Mouse (Mus musculus) neural tube, embryonic 15.5 days (tissue): ENCODE data around the gene Kcne2. TPM values are rescaled to one million over a fixed set of nuclear protein-coding genes. Genes with fewer than 3 reads are reported as not detected.
A peak's percentile ranks its signal among the peaks of the same experiment; 100 is the strongest.

Source experiments
- ATAC-seq: fragments of 200-750 bp; cut with Nextera tagmentation; 2 replicates; pipeline ENCODE4 v1.8.0; 2017; ENCODE audit warnings: mild to moderate bottlenecking, moderate TSS enrichment, moderate library complexity; ENCODE audit not compliant: low FRiP score
- H3K27ac ChIP-seq: fragments of 300-500 bp; sonication (generic); replicated peaks from 2 replicates; pipeline ENCODE4 v1.5.1; 2015; ENCODE audit warnings: mild to moderate bottlenecking, inconsistent platforms
- H3K27me3 ChIP-seq: fragments of 300-500 bp; sonication (generic); replicated peaks from 2 replicates; pipeline ENCODE4 v1.6.1; 2015; ENCODE audit warnings: inconsistent platforms
- H3K36me3 ChIP-seq: fragments of 300-500 bp; sonication (generic); 2 replicates; pipeline ENCODE4 v1.6.1; 2015; ENCODE audit warnings: inconsistent platforms
- H3K4me1 ChIP-seq: fragments of 300-500 bp; sonication (generic); 2 replicates; pipeline ENCODE4 v1.6.1; 2015; ENCODE audit warnings: inconsistent platforms
- H3K4me2 ChIP-seq: fragments of 300-500 bp; sonication (generic); 2 replicates; pipeline ENCODE4 v1.6.1; 2015; ENCODE audit warnings: inconsistent platforms, mild to moderate bottlenecking, moderate library complexity
- H3K4me3 ChIP-seq: fragments of 300-500 bp; sonication (generic); replicated peaks from 2 replicates; pipeline ENCODE4 v1.5.1; 2015; ENCODE audit warnings: mild to moderate bottlenecking, inconsistent platforms
- H3K9ac ChIP-seq: fragments of 300-500 bp; sonication (generic); replicated peaks from 2 replicates; pipeline ENCODE4 v1.6.1; 2015; ENCODE audit warnings: mild to moderate bottlenecking, inconsistent platforms
- H3K9me3 ChIP-seq: fragments of 300-500 bp; sonication (generic); replicated peaks from 2 replicates; pipeline ENCODE4 v1.6.1; 2016; ENCODE audit warnings: inconsistent platforms
- WGBS: fragments of 180-500 bp; shearing (Covaris S2); methylation state at CpG from one replicate; pipeline ENCODE4 v1.1.7; 2015; ENCODE audit warnings: mixed read lengths; 5-methylcytosine and 5-hydroxymethylcytosine counted together
- polyA plus RNA-seq: library from polyadenylated mRNA; unstranded; fragments of >200 nt; fragmentation: Nextera tagmentation; extraction: Ambion mirVana; gene quantifications from 2 replicates; pipeline ENCODE4 v1.2.1, GENCODE M21; 2015

The Kcne2 gene
- polyA plus RNA-seq, 1 experiment from 2014 or later = 0.29 TPM

GRCm38 (mm10) chr16:92288778-92289177 lies 3.4 kb upstream of the Kcne2 start:
- H3K4me2 ChIP-seq = no peak overlapping the region
- no peak overlapping the region for H3K27ac ChIP-seq
- no peaks in the 10 kb centered on the region for H3K36me3 ChIP-seq
- no peaks in the 10 kb centered on the region for H3K9me3 ChIP-seq
- WGBS = 86% methylated on average over 9 of the region's 9 CpGs
- H3K4me1 ChIP-seq = no peaks in the 10 kb centered on the region
- no peak overlapping the region for H3K9ac ChIP-seq
- ATAC-seq = peak; percentile 35; the same call in 1 of the 2 replicates
- no peaks in the 10 kb centered on the region for H3K27me3 ChIP-seq
- H3K4me3 ChIP-seq = no peak overlapping the region

- ATAC-seq = no peak
- no peaks in the 10 kb centered on the region for H3K27me3 ChIP-seq
These were observed 2.1 kb upstream of the Kcne2 start for GRCm38 (mm10) chr16:92290045-92290444.

GRCm38 (mm10) chr16:92294267-92294970 lies 2.2 kb downstream of the Kcne2 start:
- Histone ChIP-seq H3K36me3 (no peaks in the 10 kb centered on the region), H3K27ac (no peak overlapping the region), H3K9me3 (no peaks in the 10 kb centered on the region), H3K4me1 (no peaks in the 10 kb centered on the region), H3K9ac (no peak overlapping the region), H3K4me3 (no peak overlapping the region), H3K27me3 (no peaks in the 10 kb centered on the region), H3K4me2 (no peak overlapping the region)
- no peak for ATAC-seq
- 65% methylated on average over 12 of the region's 12 CpGs for WGBS

More at GRCm38 (mm10) chr16:92290045-92290444, 2.1 kb upstream of the Kcne2 start:
- H3K9ac ChIP-seq = no peak overlapping the region
- no peak overlapping the region for H3K27ac ChIP-seq
- no peak overlapping the region for H3K4me3 ChIP-seq
- H3K4me1 ChIP-seq = no peaks in the 10 kb centered on the region
- no peaks in the 10 kb centered on the region for H3K36me3 ChIP-seq
- no peaks in the 10 kb centered on the region for H3K9me3 ChIP-seq
- H3K4me2 ChIP-seq = no peak overlapping the region

GRCm38 (mm10) chr16:92295328-92295727 lies 3.1 kb downstream of the Kcne2 start:
- H3K36me3 ChIP-seq = no peaks in the 10 kb centered on the region
- no peak overlapping the region for H3K4me2 ChIP-seq

GRCm38 (mm10) chr16:92300649-92301411 lies 8.6 kb downstream of the Kcne2 start, which contains the start of gene Smim11:
Gene Smim11 (plus strand): TSS chr16:92301286.
- Histone ChIP-seq H3K27me3 (no peaks in the 10 kb centered on the region), H3K4me3 (peak within 1 kb of the TSS; percentile 66), H3K27ac (peak within 1 kb of the TSS; percentile 89), H3K9me3 (no peaks in the 10 kb centered on the region), H3K4me2 (peak within 1 kb of the TSS; percentile 83), H3K4me1 (peaks cover 25% of the 10 kb centered on the region), H3K36me3 (peaks cover 5% of the 10 kb centered on the region; the same call in 1 of the 2 replicates), H3K9ac (peak within 1 kb of the TSS; percentile 61)
- WGBS = 10% methylated on average over 32 of the region's 32 CpGs
- peak; percentile 95 for ATAC-seq

More at GRCm38 (mm10) chr16:92295328-92295727, 3.1 kb downstream of the Kcne2 start:
- Histone ChIP-seq H3K9ac (no peak overlapping the region), H3K27ac (no peak overlapping the region), H3K4me3 (no peak overlapping the region), H3K4me1 (peaks cover 4% of the 10 kb centered on the region), H3K9me3 (no peaks in the 10 kb centered on the region), H3K27me3 (no peaks in the 10 kb centered on the region)
- no peak for ATAC-seq
- WGBS = 82% methylated on average over 2 of the region's 2 CpGs

GRCm38 (mm10) chr16:92301412-92301806 lies 9.2 kb downstream of the Kcne2 start:
- H3K27me3 ChIP-seq = no peaks in the 10 kb centered on the region
- WGBS = under 1% methylated on average over 12 of the region's 12 CpGs
- peaks cover 9% of the 10 kb centered on the region for H3K36me3 ChIP-seq
- peak overlapping the region; percentile 73 for H3K27ac ChIP-seq
- H3K9me3 ChIP-seq = no peaks in the 10 kb centered on the region
- peak overlapping the region; percentile 56 for H3K9ac ChIP-seq
- peak overlapping the region; percentile 66 for H3K4me3 ChIP-seq
- H3K4me1 ChIP-seq = peaks cover 25% of the 10 kb centered on the region
- peak; percentile 72 for ATAC-seq
- peak overlapping the region; percentile 83 for H3K4me2 ChIP-seq

- no peak for ATAC-seq
- H3K4me2 ChIP-seq = peak overlapping the region; percentile 83
- H3K4me1 ChIP-seq = peaks cover 25% of the 10 kb centered on the region
- H3K36me3 ChIP-seq = peaks cover 12% of the 10 kb centered on the region
- H3K9ac ChIP-seq = peak overlapping the region; percentile 56
- no peaks in the 10 kb centered on the region for H3K9me3 ChIP-seq
- H3K4me3 ChIP-seq = peak overlapping the region; percentile 66
- WGBS = 16% methylated on average over 5 of the region's 5 CpGs
- no peaks in the 10 kb centered on the region for H3K27me3 ChIP-seq
- H3K27ac ChIP-seq = peak overlapping the region; percentile 73
These were observed 9.8 kb downstream of the Kcne2 start for GRCm38 (mm10) chr16:92301989-92302388.

- 71% methylated on average over 5 of the region's 5 CpGs for WGBS
- no peaks in the 10 kb centered on the region for H3K9me3 ChIP-seq
- peak overlapping the region; percentile 56; the same call in 1 of the 2 replicates for H3K9ac ChIP-seq
- peak overlapping the region; percentile 83 for H3K4me2 ChIP-seq
- peaks cover 25% of the 10 kb centered on the region for H3K4me1 ChIP-seq
- H3K4me3 ChIP-seq = peak overlapping the region; percentile 66
- no peak for ATAC-seq
- peaks cover 17% of the 10 kb centered on the region for H3K36me3 ChIP-seq
- H3K27me3 ChIP-seq = no peaks in the 10 kb centered on the region
- H3K27ac ChIP-seq = peak overlapping the region; percentile 73; the same call in 1 of the 2 replicates
These were observed 10.3 kb downstream of the Kcne2 start for GRCm38 (mm10) chr16:92302506-92302905.

- 96% methylated on average over 2 of the region's 2 CpGs for WGBS
- ATAC-seq = no peak
- no peaks in the 10 kb centered on the region for H3K27me3 ChIP-seq
These were observed 13.3 kb downstream of the Kcne2 start for GRCm38 (mm10) chr16:92305519-92305918.

GRCm38 (mm10) chr16:92307947-92308346 lies 15.8 kb downstream of the Kcne2 start:
- Histone ChIP-seq H3K27ac (no peak overlapping the region), H3K36me3 (peaks cover 60% of the 10 kb centered on the region), H3K9ac (no peak overlapping the region), H3K4me3 (no peak overlapping the region), H3K4me2 (no peak overlapping the region), H3K4me1 (peaks cover under 1% of the 10 kb centered on the region), H3K27me3 (no peaks in the 10 kb centered on the region), H3K9me3 (no peaks in the 10 kb centered on the region)
- no peak for ATAC-seq
- WGBS = 93% methylated on average over 3 of the region's 3 CpGs

More at GRCm38 (mm10) chr16:92305519-92305918, 13.3 kb downstream of the Kcne2 start:
- Histone ChIP-seq H3K4me1 (peaks cover 18% of the 10 kb centered on the region), H3K4me3 (no peak overlapping the region), H3K9me3 (no peaks in the 10 kb centered on the region), H3K9ac (no peak overlapping the region), H3K4me2 (no peak overlapping the region), H3K36me3 (peaks cover 36% of the 10 kb centered on the region), H3K27ac (no peak overlapping the region)

GRCm38 (mm10) chr16:92309126-92309525 lies 16.9 kb downstream of the Kcne2 start:
- Histone ChIP-seq H3K4me3 (no peak overlapping the region), H3K4me1 (no peaks in the 10 kb centered on the region), H3K27ac (no peak overlapping the region), H3K4me2 (no peak overlapping the region), H3K9ac (no peak overlapping the region), H3K27me3 (no peaks in the 10 kb centered on the region), H3K36me3 (peaks cover 67% of the 10 kb centered on the region), H3K9me3 (no peaks in the 10 kb centered on the region)
- no peak for ATAC-seq
- WGBS = 48% methylated on average over 4 of the region's 4 CpGs
